Mouse (Mus musculus) brain, adult 2 months (tissue): ENCODE data around the gene Sap30bp.

Experiments
- DNase-seq: peaks from one replicate; pipeline ENCODE4 v3.0.0; 2011; ENCODE audit warnings: low read depth, low spot score

Gene Sap30bp

GRCm38 (mm10) chr11:115904956-115905790 is 27.9 kb upstream of the Sap30bp start:
- peak; percentile 50 for DNase-seq

DNA sequence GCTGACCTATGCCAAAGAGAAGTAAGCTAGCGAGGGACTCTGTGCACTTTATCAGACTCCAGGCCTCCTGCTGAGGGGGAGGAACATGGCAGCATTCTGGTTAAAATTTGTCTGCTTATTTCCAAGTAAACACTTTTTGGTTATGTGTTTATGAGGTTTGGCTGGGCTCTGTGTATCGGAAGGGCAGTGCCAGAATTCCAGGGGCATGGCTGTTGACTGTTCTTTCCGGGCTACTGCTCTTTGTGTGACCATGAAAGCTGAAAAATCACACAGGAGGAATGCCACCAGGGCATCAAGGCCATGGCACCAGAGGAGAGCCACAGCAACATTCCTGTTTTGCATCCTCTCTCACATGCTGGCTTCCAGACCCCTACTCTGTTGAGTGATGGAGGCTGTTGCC is 27.0 kb upstream of the Sap30bp start:
- no peak for DNase-seq

- DNase-seq, result no peak
These were observed 26.6 kb upstream of the Sap30bp start for GRCm38 (mm10) chr11:115906521-115906920.

GRCm38 (mm10) chr11:115911134-115911561 is 21.9 kb upstream of the Sap30bp start:
- no peak for DNase-seq

- DNase-seq, result no peak
These were observed 21.3 kb upstream of the Sap30bp start, which contains the start of gene Smim6 for GRCm38 (mm10) chr11:115911632-115912376. Gene Smim6 (plus strand): TSS chr11:115912017.

DNA sequence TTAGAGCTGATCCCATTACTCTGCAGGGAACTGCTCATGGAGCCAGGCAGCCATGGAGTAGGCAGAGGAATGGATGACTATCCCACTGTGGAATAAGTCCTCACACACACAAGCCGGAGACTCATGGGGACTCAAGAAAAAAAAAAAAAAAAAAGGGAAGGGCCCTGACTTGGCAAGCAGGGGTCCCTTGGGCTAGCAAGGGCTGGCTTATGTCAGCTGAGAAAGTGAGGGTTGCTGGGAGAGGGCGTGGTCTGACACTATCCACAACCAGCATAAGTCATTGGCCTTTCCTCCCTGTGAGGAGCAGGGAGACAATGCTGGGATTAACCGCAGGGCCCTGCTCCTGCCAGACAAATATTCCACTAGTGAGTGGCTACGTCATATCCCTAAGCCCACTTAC is 16.5 kb upstream of the Sap30bp start:
- DNase-seq, result no peak

DNA sequence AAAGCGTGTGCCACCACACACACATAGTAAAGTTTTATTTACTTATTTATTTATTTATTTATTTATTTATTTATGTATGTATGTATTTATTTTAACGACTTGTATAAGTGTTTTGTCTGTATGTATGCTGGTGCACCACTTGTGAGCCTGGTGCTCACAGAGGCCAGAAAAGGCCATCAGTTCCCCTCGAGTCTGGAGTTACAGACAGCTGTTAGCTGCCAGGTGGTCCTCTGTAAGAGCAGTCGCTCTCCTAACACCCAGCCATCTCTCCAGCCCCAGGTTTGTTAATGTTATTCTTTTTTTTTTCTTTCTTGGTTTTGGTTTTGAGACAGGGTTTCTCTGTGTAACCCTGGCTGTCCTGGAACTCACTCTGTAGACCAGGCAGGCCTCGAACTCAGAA is 14.4 kb upstream of the Sap30bp start:
- no peak for DNase-seq

- DNase-seq, result no peak
These were observed 14.0 kb upstream of the Sap30bp start for GRCm38 (mm10) chr11:115919073-115919472.

DNA sequence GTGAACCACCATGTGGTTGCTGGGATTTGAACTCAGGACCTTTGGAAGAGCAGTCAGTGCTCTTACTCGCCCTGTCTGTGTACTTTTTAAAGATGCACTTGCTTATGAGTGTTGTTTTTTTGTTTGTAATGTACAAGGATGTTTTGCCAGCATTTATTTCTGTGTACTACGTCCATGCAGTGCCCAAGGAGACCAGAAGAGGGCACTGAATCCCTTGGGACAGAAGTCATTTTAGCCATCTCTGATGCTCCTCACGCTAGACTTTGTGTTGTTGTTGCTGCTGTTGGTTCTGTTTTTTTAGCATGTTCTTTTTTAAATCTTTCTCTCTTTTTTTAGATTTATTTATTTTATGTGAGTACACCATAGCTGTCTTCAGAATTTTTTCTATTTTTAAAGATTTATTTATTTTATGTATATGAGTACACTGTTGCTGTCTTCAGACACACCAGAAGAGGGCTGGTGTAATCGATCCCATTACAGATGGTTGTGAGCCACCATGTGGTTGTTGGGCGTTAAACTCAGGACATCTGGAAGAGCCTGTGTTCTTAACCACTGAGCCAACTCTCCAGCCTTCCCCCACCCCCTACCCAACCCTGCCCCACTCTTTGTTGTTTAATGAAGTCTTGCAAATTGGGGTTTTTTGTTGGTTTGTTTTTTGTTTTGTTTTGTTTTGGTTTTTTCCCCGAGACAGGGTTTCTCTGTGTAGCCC is 12.8 kb upstream of the Sap30bp start:
- peak; percentile 79 for DNase-seq

- DNase-seq, result no peak
These were observed 11.1 kb upstream of the Sap30bp start for GRCm38 (mm10) chr11:115921986-115922385.

DNA sequence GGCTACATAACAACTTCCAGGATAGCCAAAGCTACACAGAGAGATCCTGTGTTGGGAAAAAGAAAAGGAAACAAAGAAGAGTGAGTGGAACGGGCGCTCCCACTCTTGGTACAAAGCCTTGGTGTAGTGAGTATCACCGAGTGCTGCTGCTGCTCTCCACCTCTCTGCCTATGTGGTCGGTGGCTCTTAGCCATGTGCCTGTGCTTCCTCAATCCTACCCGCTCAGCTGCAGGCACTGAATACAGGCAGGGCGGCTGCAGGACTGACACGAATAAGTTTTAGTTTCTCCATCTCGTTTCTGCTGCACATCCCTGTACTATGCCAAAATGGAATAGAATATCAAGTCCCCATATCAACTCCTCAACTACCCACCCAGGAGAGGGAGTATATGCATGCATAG is 4.1 kb upstream of the Sap30bp start:
- DNase-seq, result no peak

DNA sequence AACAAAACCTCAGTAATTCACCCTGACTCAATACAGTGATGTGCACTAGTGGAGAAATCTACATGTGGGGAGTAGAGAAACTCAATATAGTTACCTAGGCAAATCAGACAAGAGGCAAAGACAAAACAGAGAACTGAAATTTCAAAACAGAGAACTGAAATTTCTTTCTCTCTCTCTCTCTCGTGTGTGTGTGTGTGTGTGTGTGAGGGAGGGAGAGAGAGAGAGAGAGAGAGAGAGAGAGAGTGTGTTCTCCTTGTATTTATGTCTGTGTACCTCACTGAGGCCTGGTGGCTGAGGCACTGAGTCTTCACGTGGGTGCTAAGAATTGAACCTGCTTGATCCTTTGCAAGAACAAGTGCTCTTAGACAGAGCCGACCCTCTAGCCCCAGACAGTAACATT is 3.3 kb upstream of the Sap30bp start:
- DNase-seq, result no peak

DNA sequence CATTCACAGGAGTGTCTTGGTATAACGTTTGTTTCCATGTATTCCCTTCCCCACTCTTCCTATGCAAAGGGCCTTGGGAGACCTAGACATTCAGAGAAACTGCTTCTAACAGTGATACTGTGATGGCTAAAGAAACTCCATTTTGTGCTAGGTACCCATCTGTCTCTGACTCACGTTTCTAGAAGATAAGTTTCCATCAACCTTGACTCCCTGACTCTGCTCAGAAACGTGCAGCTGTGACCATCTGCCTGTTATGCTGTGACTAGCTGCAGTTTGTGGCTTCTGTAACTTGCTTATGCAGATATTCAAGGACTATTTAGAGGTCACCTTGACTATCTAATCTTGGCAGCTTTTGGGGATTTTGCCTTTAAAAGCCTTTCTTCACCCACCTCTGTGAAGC is 1.8 kb upstream of the Sap30bp start:
- no peak for DNase-seq

GRCm38 (mm10) chr11:115933747-115934110 is 647 bp downstream of the Sap30bp start:
- no peak for DNase-seq

DNA sequence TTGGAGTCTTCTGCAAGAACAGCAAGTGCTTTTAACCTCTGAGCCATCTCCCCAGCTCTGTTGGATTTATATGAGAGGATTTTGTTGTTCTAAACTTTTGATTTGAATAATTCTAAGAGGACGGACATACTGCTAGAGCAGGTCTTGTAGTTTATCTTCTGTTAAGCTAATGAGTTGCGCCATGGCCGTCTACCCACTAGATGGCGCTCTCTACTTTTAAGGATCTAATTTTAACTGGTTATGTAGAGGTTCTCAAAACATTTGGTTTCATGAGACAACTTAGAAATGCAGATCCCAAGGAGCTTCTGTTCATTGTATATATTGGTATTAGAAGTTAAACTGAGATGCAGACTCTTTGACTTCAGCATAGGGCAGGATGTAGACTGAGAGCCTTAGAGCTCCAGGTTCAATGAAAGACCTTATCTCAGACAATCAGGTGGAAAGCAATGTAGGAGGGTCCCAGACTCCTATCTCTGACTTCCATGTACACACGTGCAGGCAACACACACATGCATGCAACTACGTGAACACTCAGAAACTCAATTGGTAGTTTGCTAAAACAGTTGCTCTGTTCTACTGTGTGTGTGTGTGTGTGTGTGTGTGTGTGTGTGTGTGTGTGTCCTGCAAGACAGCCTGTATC is 6.7 kb downstream of the Sap30bp start:
- DNase-seq, result peak; percentile 85

- peak; percentile 55 for DNase-seq
These were observed 8.9 kb downstream of the Sap30bp start for GRCm38 (mm10) chr11:115941980-115942379.

DNA sequence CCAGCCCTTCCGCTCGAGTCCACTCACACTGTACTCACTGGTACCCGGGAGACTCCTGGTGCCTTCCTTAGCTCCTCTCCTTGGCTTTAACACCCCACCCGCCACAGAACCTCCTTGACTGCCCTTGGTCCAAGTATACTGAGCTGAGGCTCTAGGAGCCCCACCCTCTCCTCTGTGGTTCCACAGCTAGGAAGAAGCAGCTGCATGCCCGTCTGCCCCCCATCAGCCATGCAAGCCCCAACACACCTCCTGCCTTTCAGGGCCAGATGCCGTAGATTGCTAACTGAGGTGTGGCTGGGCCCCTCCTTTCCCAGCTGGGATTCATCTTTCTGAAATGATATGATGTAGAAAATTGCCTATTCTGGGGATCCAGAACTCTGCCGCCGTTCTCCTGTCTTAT is 12.2 kb downstream of the Sap30bp start:
- DNase-seq, result no peak

DNA sequence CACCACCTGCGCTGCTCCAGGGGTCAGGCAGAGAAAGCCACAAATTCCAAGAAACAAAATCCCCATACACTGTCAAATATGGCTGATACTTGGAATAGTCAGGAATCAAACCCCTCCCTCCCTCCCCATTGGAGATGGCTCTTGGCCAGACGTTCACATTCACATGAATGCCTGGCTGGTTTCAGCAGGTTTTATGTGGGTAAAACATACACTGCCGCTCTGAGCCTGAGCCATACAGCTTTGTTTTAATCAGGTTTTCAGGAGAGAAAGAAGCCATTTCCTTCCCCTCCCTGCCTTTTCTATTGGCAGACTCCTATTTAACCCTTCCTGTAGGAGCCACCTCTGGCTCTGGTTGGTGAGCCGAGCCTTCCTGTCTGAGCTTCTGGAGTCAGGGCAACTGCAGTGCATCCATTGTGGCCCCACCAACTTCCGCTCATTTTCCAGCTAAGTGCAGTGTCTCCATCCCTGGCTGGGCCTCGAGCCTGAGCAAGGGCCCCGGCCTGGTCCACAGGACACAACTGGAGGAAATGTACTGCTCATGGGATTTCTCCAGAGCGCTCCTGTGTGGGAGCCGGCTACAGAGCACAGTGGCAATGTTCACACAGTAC is 13.2 kb downstream of the Sap30bp start:
- DNase-seq, result no peak

- DNase-seq, result peak; percentile 48
These were observed 15.2 kb downstream of the Sap30bp start for GRCm38 (mm10) chr11:115948316-115948715.

DNA sequence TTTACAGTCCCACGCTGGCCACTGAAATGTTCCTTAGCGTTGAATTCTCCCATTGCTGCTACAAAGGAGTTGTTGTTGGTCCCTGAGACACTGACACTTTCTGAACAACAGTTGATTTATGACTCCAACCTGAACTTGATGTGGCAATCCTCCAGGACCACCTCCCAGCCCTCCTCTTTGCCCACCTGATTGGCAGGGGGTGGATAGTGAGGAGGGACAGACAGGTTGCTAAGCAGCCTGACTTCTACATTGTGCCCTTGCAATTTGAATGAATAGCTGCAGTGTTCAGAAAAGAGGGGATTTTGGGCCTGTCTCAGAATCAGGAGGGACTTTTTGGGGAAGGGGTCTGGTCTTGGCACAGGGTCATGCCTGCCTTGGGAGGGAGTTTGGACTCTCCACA is 17.6 kb downstream of the Sap30bp start:
- no peak for DNase-seq

GRCm38 (mm10) chr11:115954712-115955111 is 21.6 kb downstream of the Sap30bp start:
- peak; percentile 41 for DNase-seq
